Mouse (Mus musculus) MEL (cell line): Measurements from ENCODE around the gene Il16. TPM values are rescaled to one million over a fixed set of nuclear protein-coding genes. Genes with fewer than 3 reads are reported as not detected.

ENCODE experiments used
- DNase-seq: peaks from one replicate; pipeline ENCODE4 v3.0.0; 2011; ENCODE audit warnings: low read depth, low spot score
- H3K27ac ChIP-seq: 2 replicates; pipeline ENCODE4 v1.5.1; 2012; ENCODE audit warnings: low read depth, mild to moderate bottlenecking, control low read depth, low read length, moderate library complexity; ENCODE audit not compliant: control insufficient read depth
- H3K27me3 ChIP-seq, 2 experiments: fragments of 150-350 bp in 1 of 2; sonication (generic) in 1 of 2; 2 replicates each; pipeline ENCODE4 v1.6.1; 2012; ENCODE audit warnings: low read length in 2 of 2, mild to moderate bottlenecking in 2 of 2, improper control_type of control experiment in 1 of 2, moderate library complexity in 1 of 2; ENCODE audit not compliant: insufficient read depth in 2 of 2, control insufficient read depth in 1 of 2
- H3K36me3 ChIP-seq, 2 experiments: 2 replicates each; pipeline ENCODE4 v1.6.1; 2012 to 2014; ENCODE audit warnings: low read length in 2 of 2, improper control_type of control experiment in 1 of 2, inconsistent platforms in 1 of 2, mild to moderate bottlenecking in 1 of 2; ENCODE audit not compliant: insufficient read depth in 2 of 2, control insufficient read depth in 1 of 2
- H3K4me1 ChIP-seq, 2 experiments: fragments of 150-350 bp in 1 of 2; sonication (generic) in 1 of 2; 2 replicates each; pipeline ENCODE4 v1.6.1; 2012; ENCODE audit warnings: low read length in 2 of 2, improper control_type of control experiment in 1 of 2, mild to moderate bottlenecking in 1 of 2; ENCODE audit not compliant: insufficient read depth in 2 of 2, control insufficient read depth in 1 of 2
- H3K4me3 ChIP-seq, 2 experiments: fragments of 150-350 bp in 1 of 2; sonication (generic) in 1 of 2; 2 replicates each; pipeline ENCODE4 v1.5.1; 2012; ENCODE audit warnings: low read depth in 2 of 2, low read length in 2 of 2, mild to moderate bottlenecking in 2 of 2, moderate library complexity in 2 of 2, control low read depth in 1 of 2, improper control_type of control experiment in 1 of 2; ENCODE audit not compliant: control insufficient read depth in 1 of 2, insufficient read depth in 1 of 2
- H3K79me2 ChIP-seq: 2 replicates; pipeline ENCODE4 v1.6.1; 2012; ENCODE audit warnings: mild to moderate bottlenecking, low read length, moderate library complexity; ENCODE audit not compliant: control insufficient read depth, poor library complexity, insufficient read depth
- H3K9ac ChIP-seq: 2 replicates; pipeline ENCODE4 v1.6.1; 2012; ENCODE audit warnings: low read depth, mild to moderate bottlenecking, control low read depth, low read length, moderate library complexity; ENCODE audit not compliant: control insufficient read depth, poor library complexity, severe bottlenecking
- H3K9me3 ChIP-seq: fragments of 150-350 bp; sonication (generic); replicated peaks from 2 replicates; pipeline ENCODE4 v1.6.1; 2012; ENCODE audit warnings: mild to moderate bottlenecking, low read length, improper control_type of control experiment, moderate library complexity; ENCODE audit not compliant: insufficient read depth
- BHLHE40 ChIP-seq: IDR thresholded peaks from 2 replicates; pipeline ENCODE4 v1.6.1; 2012; ENCODE audit warnings: low read depth, mild to moderate bottlenecking, inconsistent platforms, low read length, improper control_type of control experiment, borderline replicate concordance
- CHD2 ChIP-seq: IDR thresholded peaks from 2 replicates; pipeline ENCODE4 v1.6.1; 2011; ENCODE audit warnings: low read length, improper control_type of control experiment
- EP300 ChIP-seq, 2 experiments: IDR thresholded peaks; 2 replicates each; pipeline ENCODE4 v1.6.1; 2011; ENCODE audit warnings: improper control_type of control experiment in 2 of 2, low read length in 2 of 2, low read depth in 1 of 2, mild to moderate bottlenecking in 1 of 2
- HCFC1 ChIP-seq: IDR thresholded peaks from 2 replicates; pipeline ENCODE4 v1.6.1; 2012; ENCODE audit warnings: low read depth, mild to moderate bottlenecking, inconsistent platforms, low read length, improper control_type of control experiment, moderate library complexity
- JUND ChIP-seq: IDR thresholded peaks from 2 replicates; pipeline ENCODE4 v1.6.1; 2011; ENCODE audit warnings: low read depth, mild to moderate bottlenecking, improper control_type of control experiment, low read length
- KAT2A ChIP-seq: conservative IDR thresholded peaks from 2 replicates; pipeline ENCODE4 v1.6.1; 2012; ENCODE audit warnings: low read depth, low read length, improper control_type of control experiment, inconsistent platforms
- MAZ ChIP-seq: IDR thresholded peaks from 2 replicates; pipeline ENCODE4 v1.6.1; 2012; ENCODE audit warnings: low read depth, mild to moderate bottlenecking, inconsistent platforms, low read length, improper control_type of control experiment
- MEF2A ChIP-seq: IDR thresholded peaks from 2 replicates; pipeline ENCODE4 v1.6.1; 2014; ENCODE audit warnings: low read depth, mild to moderate bottlenecking, inconsistent platforms, low read length, improper control_type of control experiment; ENCODE audit not compliant: poor library complexity, insufficient replicate concordance, severe bottlenecking; ENCODE audit errors: extremely low read depth
- MYB ChIP-seq: IDR thresholded peaks from 2 replicates; pipeline ENCODE4 v1.6.1; 2011; ENCODE audit warnings: mild to moderate bottlenecking, low read depth, low read length, improper control_type of control experiment
- NRF1 ChIP-seq: IDR thresholded peaks from 2 replicates; pipeline ENCODE4 v1.6.1; 2014; ENCODE audit warnings: low read depth, mild to moderate bottlenecking, inconsistent platforms, low read length, improper control_type of control experiment, moderate library complexity; ENCODE audit not compliant: poor library complexity, insufficient read depth, severe bottlenecking
- POLR2AphosphoS2 ChIP-seq: IDR thresholded peaks from 2 replicates; pipeline ENCODE4 v1.6.1; 2011; ENCODE audit warnings: low read length, improper control_type of control experiment
- POLR2AphosphoS5 ChIP-seq: IDR thresholded peaks from 2 replicates; pipeline ENCODE4 v1.6.1; 2012; ENCODE audit warnings: low read depth, borderline replicate concordance, mild to moderate bottlenecking, inconsistent platforms, low read length, moderate library complexity, mixed read lengths
- RAD21 ChIP-seq: IDR thresholded peaks from 2 replicates; pipeline ENCODE4 v1.6.1; 2011; ENCODE audit warnings: mild to moderate bottlenecking, low read depth, low read length, improper control_type of control experiment
- RCOR1 ChIP-seq: IDR thresholded peaks from 2 replicates; pipeline ENCODE4 v1.6.1; 2012; ENCODE audit warnings: low read depth, mild to moderate bottlenecking, inconsistent platforms, low read length, improper control_type of control experiment
- TAL1 ChIP-seq: IDR thresholded peaks from 2 replicates; pipeline ENCODE4 v1.6.1; 2012; ENCODE audit warnings: mild to moderate bottlenecking, inconsistent platforms, low read length, moderate library complexity, mixed read lengths
- TCF12 ChIP-seq: IDR thresholded peaks from 2 replicates; pipeline ENCODE4 v1.6.1; 2014; ENCODE audit warnings: low read depth, mild to moderate bottlenecking, inconsistent platforms, low read length, improper control_type of control experiment, moderate library complexity
- USF2 ChIP-seq, 2 experiments: IDR thresholded peaks; 2 replicates each; pipeline ENCODE4 v1.6.1; 2011 to 2012; ENCODE audit warnings: improper control_type of control experiment in 2 of 2, low read length in 2 of 2, borderline replicate concordance in 1 of 2, inconsistent platforms in 1 of 2, low read depth in 1 of 2, mild to moderate bottlenecking in 1 of 2; ENCODE audit not compliant: insufficient read depth in 1 of 2
- ZKSCAN1 ChIP-seq: IDR thresholded peaks from 2 replicates; pipeline ENCODE4 v1.6.1; 2012; ENCODE audit warnings: low read depth, mild to moderate bottlenecking, inconsistent platforms, low read length, improper control_type of control experiment, moderate library complexity
- polyA plus RNA-seq, 2 experiments: library from polyadenylated mRNA; stranded (reverse) in 1 of 2; unstranded in 1 of 2; fragments of >175 nt in 1 of 2; fragments of >200 nt in 1 of 2; gene quantifications; 2 replicates each; pipeline versions ENCODE4 v1.2.1 to v1.2.4; 2012; ENCODE audit warnings: low replicate concordance in 2 of 2, low read depth in 1 of 2; ENCODE audit not compliant: insufficient read length in 2 of 2, insufficient read depth in 1 of 2, missing spikeins in 1 of 2
- total RNA-seq: library from RNA; depleted of rRNA; stranded (reverse); fragments of 300-350 nt; gene quantifications from 2 replicates; pipeline ENCODE4 v1.2.3, GENCODE M21; 2012

Gene Il16
- total and polyA plus RNA-seq, 3 experiments: 0.04 to 0.10 TPM; not detected in 1

DNA sequence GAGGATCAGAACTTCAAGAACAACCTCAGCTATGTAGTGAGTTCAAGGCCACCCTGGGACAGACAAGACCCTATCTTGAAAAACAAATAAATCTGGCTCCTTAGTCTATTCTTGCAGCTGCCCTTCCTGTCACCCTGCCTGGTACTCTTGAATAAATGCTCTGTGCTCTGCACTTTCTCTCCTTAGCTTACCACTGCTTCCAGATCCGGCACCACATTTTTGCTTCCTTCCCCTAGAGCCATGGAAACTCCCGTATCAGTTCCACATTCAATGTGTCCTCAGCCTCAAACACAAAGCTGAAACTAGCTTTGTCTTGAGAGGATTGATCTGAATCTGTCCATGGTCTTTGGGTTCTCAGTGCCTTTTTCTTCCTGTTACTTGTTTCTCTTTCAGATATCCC lies 21.0 kb downstream of the Il16 start:
- Histone ChIP-seq H3K36me3 (no peaks in the 10 kb centered on the region), H3K27ac (no peak overlapping the region), H3K79me2 (no peaks in the 10 kb centered on the region)
- no peak for TF ChIP-seq BHLHE40
- no peak for TF ChIP-seq MYB
- no peak for TF ChIP-seq TAL1
- TF ChIP-seq POLR2AphosphoS2: no peak
- no peak for TF ChIP-seq TCF12
- TF ChIP-seq JUND: no peak
- no peak for TF ChIP-seq USF2 (IDR thresholded peaks at IDR 0.05; ENCODE audit: borderline replicate concordance in 1 of 2, insufficient read depth in 1 of 2, low read depth in 1 of 2, low read length in 2 of 2)
- no peak for TF ChIP-seq MEF2A
- no peak for TF ChIP-seq MAZ
- no peak for TF ChIP-seq POLR2AphosphoS5
- no peak for TF ChIP-seq ZKSCAN1
- TF ChIP-seq HCFC1: no peak
- no peak for TF ChIP-seq NRF1
- no peak for TF ChIP-seq KAT2A
- TF ChIP-seq RAD21: no peak
- no peak for TF ChIP-seq CHD2
- no peak for TF ChIP-seq EP300 (IDR thresholded peaks at IDR 0.05; ENCODE audit: low read depth in 1 of 2, low read length in 2 of 2)
- TF ChIP-seq, all 39 proteins: peak for 0
- DNase-seq: no peak
- no peaks in the 10 kb centered on the region for H3K4me1 ChIP-seq
- H3K4me3 ChIP-seq: no peak overlapping the region
- H3K9me3 ChIP-seq: no peaks in the 10 kb centered on the region
- H3K9ac ChIP-seq: no peak overlapping the region
- H3K27me3 ChIP-seq: no peaks in the 10 kb centered on the region

DNA sequence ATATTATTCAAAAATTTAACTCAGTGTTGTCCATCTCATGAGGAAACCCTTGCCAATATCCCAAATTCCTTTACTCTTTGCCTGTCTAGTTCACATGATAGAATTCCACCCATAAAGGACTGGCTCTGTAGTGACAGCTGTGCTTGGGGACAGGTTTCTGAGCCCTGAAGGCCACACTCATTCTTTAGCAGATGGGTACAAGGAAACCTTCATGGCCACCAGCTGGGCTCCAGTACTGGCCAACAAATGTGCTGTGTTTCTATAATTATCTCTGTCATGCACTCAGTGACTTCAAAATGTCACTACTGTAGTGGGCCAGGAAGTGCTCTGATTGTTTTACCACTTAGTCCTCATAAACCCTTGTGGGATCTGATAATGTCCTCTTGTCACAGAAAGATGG lies 21.6 kb downstream of the Il16 start:
- no peak for DNase-seq
- TF ChIP-seq RCOR1: no peak
- no peak overlapping the region for H3K27ac ChIP-seq
- H3K9ac ChIP-seq: no peak overlapping the region
- no peaks in the 10 kb centered on the region for H3K27me3 ChIP-seq
- H3K9me3 ChIP-seq: no peaks in the 10 kb centered on the region
- no peaks in the 10 kb centered on the region for H3K36me3 ChIP-seq
- H3K4me3 ChIP-seq: no peak overlapping the region
- no peaks in the 10 kb centered on the region for H3K79me2 ChIP-seq
- no peaks in the 10 kb centered on the region for H3K4me1 ChIP-seq
